Mouse (Mus musculus): ENCODE results near the gene Chrna4. TPM values are rescaled to one million over a fixed set of nuclear protein-coding genes. Genes with fewer than 3 reads are reported as not detected.

Gene Chrna4
- total and polyA plus RNA-seq, 3 experiments: 0.05 TPM; not detected in 2

- peaks cover 10% of the 10 kb centered on the region; the same call in 1 of the 2 replicates for H3K27me3 ChIP-seq (ENCODE audit: insufficient read depth, low read length)
- no peaks in the 10 kb centered on the region for H3K36me3 ChIP-seq (replicated peaks)
- H3K4me1 ChIP-seq (ENCODE audit: insufficient read depth, low read depth, low read length): peaks cover 3% of the 10 kb centered on the region; the same call in 1 of the 2 replicates
- no peaks in the 10 kb centered on the region for H3K9me3 ChIP-seq (replicated peaks)
- ATAC-seq (ENCODE audit: extremely low read depth, insufficient number of reproducible peaks, low FRiP score, poor library complexity, severe bottlenecking) (no peak), DNase-seq (ENCODE audit: low spot score) (no peak)
- H3K4me3 ChIP-seq (ENCODE audit: low read depth, low read length): no peak overlapping the region
- no peak for TF ChIP-seq CTCF (IDR thresholded peaks at IDR 0.05; ENCODE audit: low read depth, low read length)
- no peak for TF ChIP-seq TAL1 (conservative IDR thresholded peaks at IDR 0.05; ENCODE audit: low read depth, low read length)
- no peak for TF ChIP-seq GATA2 (IDR thresholded peaks at IDR 0.05; ENCODE audit: borderline replicate concordance, low read depth, low read length)
- no peak for TF ChIP-seq GATA1 (IDR thresholded peaks at IDR 0.05; ENCODE audit: borderline replicate concordance, low read length)
- no peak for TF ChIP-seq POLR2AphosphoS5 (IDR thresholded peaks at IDR 0.05; ENCODE audit: insufficient replicate concordance, low read depth, low read length)
Observed at GRCm38 (mm10) chr2:181078908-181079307, 35.6 kb upstream of the Chrna4 start.

GRCm38 (mm10) chr2:181075501-181075900, 32.2 kb upstream of the Chrna4 start:
- Histone ChIP-seq H3K4me1 (ENCODE audit: insufficient read depth, low read depth, low read length) (no peaks in the 10 kb centered on the region; the same call in 1 of the 2 replicates), H3K36me3 (replicated peaks) (no peaks in the 10 kb centered on the region), H3K9me3 (replicated peaks) (no peaks in the 10 kb centered on the region), H3K4me3 (ENCODE audit: low read depth, low read length) (no peak overlapping the region), H3K27me3 (ENCODE audit: insufficient read depth, low read length) (peaks cover 6% of the 10 kb centered on the region; the same call in 1 of the 2 replicates)
- no peak for ATAC-seq (ENCODE audit: extremely low read depth, insufficient number of reproducible peaks, low FRiP score, poor library complexity, severe bottlenecking)
- no peak for TF ChIP-seq CTCF (IDR thresholded peaks at IDR 0.05; ENCODE audit: low read depth, low read length)
- TF ChIP-seq TAL1 (conservative IDR thresholded peaks at IDR 0.05; ENCODE audit: low read depth, low read length): no peak
- no peak for TF ChIP-seq GATA1 (IDR thresholded peaks at IDR 0.05; ENCODE audit: borderline replicate concordance, low read length)
- TF ChIP-seq POLR2AphosphoS5 (IDR thresholded peaks at IDR 0.05; ENCODE audit: insufficient replicate concordance, low read depth, low read length): no peak
- TF ChIP-seq GATA2 (IDR thresholded peaks at IDR 0.05; ENCODE audit: borderline replicate concordance, low read depth, low read length): no peak
- DNase-seq (ENCODE audit: low spot score): no peak

DNA sequence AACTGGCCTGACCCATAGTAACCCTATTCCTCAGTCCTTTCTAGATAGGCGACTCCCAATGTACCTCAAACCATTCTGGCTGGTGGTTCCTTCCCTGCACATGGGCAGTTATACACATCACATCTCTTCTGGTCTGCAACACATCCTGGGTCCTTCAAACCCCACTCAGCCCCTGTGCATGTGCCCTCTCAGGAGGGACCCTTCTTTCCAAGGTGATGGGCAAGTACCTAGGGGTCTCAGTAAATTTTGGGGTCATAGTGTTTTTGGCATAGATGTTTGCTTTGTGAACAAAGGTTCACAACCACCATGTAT, 29.0 kb upstream of the Chrna4 start:
- no peak for DNase-seq (ENCODE audit: low spot score)
- Histone ChIP-seq H3K4me3 (ENCODE audit: low read depth, low read length) (no peak overlapping the region), H3K4me1 (ENCODE audit: insufficient read depth, low read depth, low read length) (no peaks in the 10 kb centered on the region), H3K27me3 (ENCODE audit: insufficient read depth, low read length) (peaks cover 11% of the 10 kb centered on the region; the same call in 1 of the 2 replicates), H3K36me3 (replicated peaks) (no peaks in the 10 kb centered on the region), H3K9me3 (replicated peaks) (no peaks in the 10 kb centered on the region)
- ATAC-seq (ENCODE audit: extremely low read depth, insufficient number of reproducible peaks, low FRiP score, poor library complexity, severe bottlenecking): no peak
- TF ChIP-seq GATA1 (IDR thresholded peaks at IDR 0.05; ENCODE audit: borderline replicate concordance, low read length) (no peak), POLR2AphosphoS5 (IDR thresholded peaks at IDR 0.05; ENCODE audit: insufficient replicate concordance, low read depth, low read length) (no peak), CTCF (IDR thresholded peaks at IDR 0.05; ENCODE audit: low read depth, low read length) (no peak), GATA2 (IDR thresholded peaks at IDR 0.05; ENCODE audit: borderline replicate concordance, low read depth, low read length) (no peak), TAL1 (conservative IDR thresholded peaks at IDR 0.05; ENCODE audit: low read depth, low read length) (no peak)

GRCm38 (mm10) chr2:181071706-181072402, 28.5 kb upstream of the Chrna4 start:
- Histone ChIP-seq H3K4me1 (ENCODE audit: insufficient read depth, low read depth, low read length) (no peaks in the 10 kb centered on the region), H3K27me3 (ENCODE audit: insufficient read depth, low read length) (peaks cover 11% of the 10 kb centered on the region; the same call in 1 of the 2 replicates), H3K4me3 (ENCODE audit: low read depth, low read length) (no peak overlapping the region), H3K36me3 (replicated peaks) (no peaks in the 10 kb centered on the region), H3K9me3 (replicated peaks) (no peaks in the 10 kb centered on the region)
- ATAC-seq (ENCODE audit: extremely low read depth, insufficient number of reproducible peaks, low FRiP score, poor library complexity, severe bottlenecking) (peak; percentile 60), DNase-seq (ENCODE audit: low spot score) (peak; percentile 43)
- TF ChIP-seq CTCF (IDR thresholded peaks at IDR 0.05; ENCODE audit: low read depth, low read length) (peak; percentile 98), POLR2AphosphoS5 (IDR thresholded peaks at IDR 0.05; ENCODE audit: insufficient replicate concordance, low read depth, low read length) (no peak), GATA2 (IDR thresholded peaks at IDR 0.05; ENCODE audit: borderline replicate concordance, low read depth, low read length) (no peak), GATA1 (IDR thresholded peaks at IDR 0.05; ENCODE audit: borderline replicate concordance, low read length) (no peak), TAL1 (conservative IDR thresholded peaks at IDR 0.05; ENCODE audit: low read depth, low read length) (no peak)

GRCm38 (mm10) chr2:181070136-181070535, 26.8 kb upstream of the Chrna4 start:
- no peak for DNase-seq (ENCODE audit: low spot score)
- no peaks in the 10 kb centered on the region for H3K9me3 ChIP-seq (replicated peaks)
- H3K4me1 ChIP-seq (ENCODE audit: insufficient read depth, low read depth, low read length): no peaks in the 10 kb centered on the region
- ATAC-seq (ENCODE audit: extremely low read depth, insufficient number of reproducible peaks, low FRiP score, poor library complexity, severe bottlenecking): no peak
- TF ChIP-seq GATA2 (IDR thresholded peaks at IDR 0.05; ENCODE audit: borderline replicate concordance, low read depth, low read length) (no peak), POLR2AphosphoS5 (IDR thresholded peaks at IDR 0.05; ENCODE audit: insufficient replicate concordance, low read depth, low read length) (no peak), GATA1 (IDR thresholded peaks at IDR 0.05; ENCODE audit: borderline replicate concordance, low read length) (no peak), CTCF (IDR thresholded peaks at IDR 0.05; ENCODE audit: low read depth, low read length) (no peak), TAL1 (conservative IDR thresholded peaks at IDR 0.05; ENCODE audit: low read depth, low read length) (no peak)
- 0 out of 2 replicates have a peak, but pooled peaks cover 5% of the 10 kb centered on the region for H3K27me3 ChIP-seq (ENCODE audit: insufficient read depth, low read length)
- H3K4me3 ChIP-seq (ENCODE audit: low read depth, low read length): no peak overlapping the region
- H3K36me3 ChIP-seq (replicated peaks): no peaks in the 10 kb centered on the region

- Histone ChIP-seq H3K36me3 (replicated peaks) (no peaks in the 10 kb centered on the region), H3K9me3 (replicated peaks) (no peaks in the 10 kb centered on the region), H3K4me3 (ENCODE audit: low read depth, low read length) (no peak overlapping the region), H3K4me1 (ENCODE audit: insufficient read depth, low read depth, low read length) (no peaks in the 10 kb centered on the region), H3K27me3 (ENCODE audit: insufficient read depth, low read length) (0 out of 2 replicates have a peak, but pooled peaks cover 5% of the 10 kb centered on the region)
- DNase-seq (ENCODE audit: low spot score): no peak
- TF ChIP-seq POLR2AphosphoS5 (IDR thresholded peaks at IDR 0.05; ENCODE audit: insufficient replicate concordance, low read depth, low read length) (no peak), CTCF (IDR thresholded peaks at IDR 0.05; ENCODE audit: low read depth, low read length) (no peak), TAL1 (conservative IDR thresholded peaks at IDR 0.05; ENCODE audit: low read depth, low read length) (no peak), GATA2 (IDR thresholded peaks at IDR 0.05; ENCODE audit: borderline replicate concordance, low read depth, low read length) (no peak)
- ATAC-seq (ENCODE audit: extremely low read depth, insufficient number of reproducible peaks, low FRiP score, poor library complexity, severe bottlenecking): no peak
Observed at GRCm38 (mm10) chr2:181068499-181068898, 25.2 kb upstream of the Chrna4 start.

Data from G1E (cell line).